Mouse (Mus musculus) brain, embryonic 14.5 days (tissue): ENCODE data around the gene Rybp.

Experiments used
- CTCF ChIP-seq: fragments of 200-500 bp; IDR thresholded peaks from 2 replicates; pipeline ENCODE4 v1.5.1; 2012; ENCODE audit warnings: inconsistent platforms, mild to moderate bottlenecking, moderate library complexity, borderline replicate concordance; ENCODE audit not compliant: insufficient read depth, insufficient read length; ENCODE audit errors: extremely low read depth
- POLR2A ChIP-seq: fragments of 200-500 bp; IDR thresholded peaks from 2 replicates; pipeline ENCODE4 v1.6.1; 2012; ENCODE audit warnings: mild to moderate bottlenecking, inconsistent platforms, borderline replicate concordance; ENCODE audit not compliant: poor library complexity, insufficient read depth, insufficient read length, severe bottlenecking; ENCODE audit errors: extremely low read depth

DNA sequence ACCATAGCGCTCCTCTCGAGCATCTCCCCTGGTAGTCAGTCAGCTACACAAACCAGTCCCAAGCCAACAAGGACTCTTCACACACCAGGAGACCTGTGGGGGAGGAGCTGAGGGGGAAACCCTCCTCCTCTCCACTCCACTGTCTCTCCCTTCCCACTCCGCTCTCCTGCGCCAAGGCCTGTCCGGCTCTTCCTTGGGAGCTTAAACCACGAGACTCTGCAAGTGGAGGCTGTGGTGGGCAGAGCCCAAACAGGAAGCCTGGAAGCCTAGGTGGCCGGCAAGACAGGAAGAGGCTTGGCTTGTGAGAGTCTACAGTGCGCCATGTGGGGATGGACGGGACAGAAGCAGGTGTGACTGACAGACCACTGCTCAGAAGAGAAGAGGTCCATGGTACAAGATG is 73.7 kb downstream of the Rybp start:
- TF ChIP-seq CTCF = no peak
- no peak for TF ChIP-seq POLR2A
